Mouse (Mus musculus): ENCODE measurements around the gene Dlk2.

DNA sequence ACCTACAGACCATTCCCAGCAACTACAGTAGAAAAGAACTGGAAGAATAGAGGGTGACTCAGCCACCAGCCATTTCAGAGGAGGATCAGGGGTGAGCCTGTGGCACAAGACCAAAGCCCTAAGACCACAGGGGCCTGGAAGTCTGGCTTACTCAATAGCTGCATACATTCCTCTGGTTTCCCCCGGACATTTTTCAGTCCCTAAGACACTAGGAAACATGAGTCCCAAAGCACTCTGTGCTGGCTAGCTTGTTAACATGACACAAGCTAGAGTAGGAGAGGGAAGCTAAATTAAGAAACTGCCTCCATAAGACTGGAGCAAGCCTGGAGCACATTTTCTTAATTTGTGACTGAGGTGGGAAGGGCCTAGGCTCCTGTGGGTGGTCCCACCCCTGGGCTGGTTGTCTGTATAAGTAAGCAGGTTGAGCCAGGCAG is 23.4 kb upstream of the Dlk2 start:
- TF ChIP-seq CTCF (IDR thresholded peaks at IDR 0.05; ENCODE audit: low read depth) (no peak), EP300 (optimal IDR thresholded peaks at IDR 0.05) (no peak)
